Mouse (Mus musculus) adrenal gland, postnatal 10 days (tissue): Measurements from ENCODE around the gene Zfp664. TPM values are rescaled to one million over a fixed set of nuclear protein-coding genes. Genes with fewer than 3 reads are reported as not detected.

Experiments used
- DNase-seq: peaks from one replicate; pipeline ENCODE4 v3.0.0; 2021; ENCODE audit warnings: mixed read lengths
- total RNA-seq, 2 experiments: library from RNA; stranded (reverse); gene quantifications; 2 replicates each; pipeline ENCODE4 v1.2.3; 2021

Zfp664 gene
- total RNA-seq, 2 experiments from 2014 or later = 48.5 to 58.8 TPM

DNA sequence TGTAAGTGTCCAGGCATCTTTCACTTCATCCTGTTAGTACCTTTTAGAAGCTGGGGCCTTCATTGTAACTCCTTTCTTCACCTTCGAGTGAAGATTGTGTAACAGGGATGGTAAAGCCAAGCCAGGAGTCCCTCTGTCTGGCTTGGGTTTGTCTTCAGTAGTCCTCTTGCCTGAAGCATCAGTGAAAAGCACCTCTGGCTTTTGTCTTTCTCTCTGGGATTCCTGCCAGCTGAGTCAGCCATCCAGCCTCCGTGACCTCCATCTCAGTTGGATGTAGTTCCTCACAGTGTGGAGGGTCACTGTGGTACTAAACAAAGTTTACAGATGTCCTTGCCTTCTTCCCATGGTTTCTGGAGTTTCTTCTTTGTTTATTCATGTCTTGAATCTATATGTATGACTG lies 9.5 kb downstream of the Zfp664 start:
- peak; percentile 79 for DNase-seq

DNA sequence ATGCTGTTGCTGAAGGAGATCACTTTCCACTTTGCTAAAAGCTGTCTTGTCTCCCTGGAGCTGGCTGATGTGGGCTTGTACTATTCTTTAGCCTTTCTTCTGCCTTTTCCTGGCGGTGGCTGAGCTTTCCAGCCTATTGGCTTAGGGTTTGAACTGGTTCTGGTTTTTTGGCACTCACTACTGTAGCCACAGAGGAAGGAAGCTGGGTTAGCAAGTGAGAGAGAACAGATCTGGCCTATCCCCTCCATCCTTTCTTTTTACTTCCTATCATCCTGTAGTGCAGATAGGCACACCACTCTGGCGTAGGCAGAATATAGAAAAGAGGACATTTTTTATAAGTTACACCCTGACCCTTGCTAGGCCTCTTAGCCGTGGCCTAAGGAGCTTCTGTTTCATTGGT lies 10.6 kb downstream of the Zfp664 start:
- no peak for DNase-seq

DNA sequence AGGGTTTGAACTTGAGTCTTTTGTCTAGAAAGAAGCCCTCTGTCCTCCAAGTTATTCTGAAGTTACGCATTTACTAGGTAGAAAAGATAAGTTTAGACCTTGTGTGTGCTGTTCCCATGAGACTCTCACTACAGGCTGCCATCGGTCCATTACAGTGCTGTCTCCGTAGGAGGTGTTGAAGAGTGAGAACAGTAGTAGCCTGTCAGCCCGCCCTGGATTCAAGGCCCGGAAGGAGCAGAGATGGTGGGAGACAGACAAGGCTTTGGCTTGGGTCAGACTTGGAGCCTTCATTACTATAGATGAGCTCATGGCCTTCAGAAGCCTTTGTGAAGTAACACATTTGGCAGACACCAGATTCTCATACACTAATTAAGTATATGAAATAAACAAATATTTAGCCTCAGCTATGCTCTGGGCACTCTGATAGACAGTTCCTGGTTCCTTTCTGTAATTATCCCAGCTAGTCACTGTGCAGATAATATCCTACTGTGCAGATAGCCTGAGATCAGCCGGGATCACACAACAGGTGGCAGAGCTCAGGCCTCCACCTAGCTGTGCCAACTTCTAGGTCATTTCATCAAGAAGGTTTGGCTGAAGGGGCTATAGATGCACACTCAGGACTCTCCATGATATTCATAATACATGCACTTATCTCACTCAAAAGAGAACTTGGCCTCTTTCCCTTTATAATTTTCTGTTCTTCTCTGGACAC lies 11.6 kb downstream of the Zfp664 start:
- DNase-seq = no peak

DNA sequence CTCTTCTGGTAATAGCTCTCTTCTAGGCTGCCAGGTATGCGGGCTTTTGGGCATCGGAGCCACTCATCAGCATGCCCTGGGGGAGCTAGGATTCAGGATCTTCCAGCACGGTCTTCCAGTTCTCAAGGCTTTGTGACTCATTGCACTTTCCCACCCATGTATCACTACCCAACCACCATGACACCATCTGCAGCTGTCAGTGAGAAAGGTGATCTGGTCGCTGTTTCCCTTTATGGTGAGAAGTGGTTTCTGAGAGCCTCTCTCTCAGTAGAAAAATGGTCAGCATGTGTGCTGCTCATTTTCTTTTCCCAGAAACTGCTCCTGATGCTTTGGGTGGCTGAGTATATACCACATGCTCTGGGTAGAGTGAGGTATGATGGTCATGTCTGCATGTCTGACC lies 16.8 kb downstream of the Zfp664 start:
- no peak for DNase-seq

DNA sequence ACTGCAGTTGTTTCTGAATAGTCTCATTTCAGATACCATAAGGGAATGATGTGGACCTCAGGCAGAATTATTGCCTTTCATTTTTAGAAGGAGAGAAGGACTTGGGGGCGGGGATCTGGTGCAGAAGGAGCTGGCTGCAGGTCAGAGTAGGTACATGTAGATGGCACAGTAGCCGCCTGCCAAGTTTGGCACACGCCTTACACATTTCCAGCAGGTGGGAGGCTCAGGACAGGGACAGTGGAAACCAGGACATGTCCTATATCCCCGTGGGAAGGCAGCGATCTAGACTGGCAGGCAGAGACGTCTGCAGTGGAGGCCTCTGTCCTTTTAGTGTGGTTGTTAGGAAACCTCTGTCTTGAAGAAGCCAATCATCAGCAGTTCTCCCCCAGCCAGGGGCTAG lies 17.3 kb downstream of the Zfp664 start:
- no peak for DNase-seq

DNA sequence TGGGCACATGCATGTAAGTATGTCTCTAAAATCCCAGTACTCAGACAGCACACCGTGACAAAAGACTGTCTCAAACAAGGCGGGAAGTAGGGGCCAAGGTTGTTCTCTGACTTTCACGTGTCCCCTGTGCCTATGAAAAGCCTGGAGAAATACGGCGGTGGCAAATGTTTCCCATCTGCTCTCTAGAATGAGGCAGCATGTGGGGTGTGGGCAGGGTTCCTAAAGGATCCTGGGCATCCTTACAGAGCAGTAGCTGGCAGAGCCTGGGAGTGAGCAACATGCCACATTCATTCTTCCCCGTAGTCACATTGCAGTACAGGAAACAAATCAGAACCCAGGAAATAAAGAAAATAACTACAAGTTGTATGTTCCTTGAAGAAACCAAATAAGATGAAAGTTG lies 21.4 kb downstream of the Zfp664 start:
- no peak for DNase-seq

DNA sequence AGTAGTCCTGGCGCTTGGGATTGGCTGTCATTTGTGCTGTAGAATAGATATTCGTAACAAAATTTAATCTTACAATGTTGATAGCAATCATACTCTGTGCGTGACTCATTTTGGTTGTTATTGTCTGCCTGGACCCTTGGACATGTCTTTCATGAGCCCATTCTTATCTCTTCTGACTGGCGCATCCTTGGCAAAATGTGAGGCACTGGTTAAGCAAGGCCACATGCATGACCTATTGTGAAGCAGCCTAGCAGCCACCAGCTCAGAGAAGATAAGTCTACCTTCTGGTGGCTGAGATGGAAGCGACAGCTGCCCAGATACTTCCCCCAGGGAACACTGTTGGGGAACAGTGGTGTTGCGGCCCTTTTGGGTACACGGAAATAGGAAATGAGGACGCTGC lies 26.2 kb downstream of the Zfp664 start:
- DNase-seq = peak; percentile 44

DNA sequence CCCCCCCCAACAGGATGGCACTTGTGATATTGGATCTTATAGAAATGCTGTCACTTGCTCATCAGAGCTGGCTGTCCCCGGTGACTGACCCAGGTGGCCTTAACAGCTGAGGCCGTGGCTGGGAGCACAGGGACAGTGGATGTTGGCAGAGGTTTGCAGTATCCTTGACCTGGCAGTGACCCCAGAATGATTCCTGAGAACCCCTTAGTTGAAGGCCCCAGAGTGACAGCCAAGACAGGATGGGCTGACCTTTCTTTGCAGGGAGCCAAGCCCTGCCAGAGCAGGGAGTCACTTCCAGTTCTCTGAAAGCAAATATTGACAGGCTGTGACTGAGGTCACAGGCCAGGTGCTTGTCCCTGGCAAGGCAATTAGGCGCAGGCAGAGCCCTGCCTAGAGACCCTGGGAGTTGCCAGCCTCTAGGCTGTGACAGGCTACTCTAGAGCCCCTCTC lies 29.5 kb downstream of the Zfp664 start:
- peak; percentile 75 for DNase-seq

DNA sequence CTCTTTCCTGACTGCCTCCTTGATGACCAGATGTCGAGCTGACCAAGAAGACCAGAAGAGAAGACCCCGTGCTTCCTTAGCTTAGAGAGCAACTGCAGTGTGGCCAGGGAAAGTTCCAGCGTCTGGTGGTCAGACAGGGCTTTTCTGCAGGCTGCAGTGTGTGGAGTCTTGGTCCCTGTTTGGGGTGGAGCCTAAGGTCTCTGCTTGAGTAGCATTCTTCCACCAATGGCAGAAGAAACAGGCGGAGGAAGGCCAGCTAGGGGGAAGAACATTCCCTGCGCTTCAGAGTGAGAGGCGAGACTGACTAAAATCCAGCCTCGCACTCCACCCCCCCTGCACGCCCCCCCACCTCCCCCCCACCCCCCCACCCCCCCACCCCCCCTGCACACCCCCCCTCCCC lies 33.6 kb downstream of the Zfp664 start:
- DNase-seq = no peak

DNA sequence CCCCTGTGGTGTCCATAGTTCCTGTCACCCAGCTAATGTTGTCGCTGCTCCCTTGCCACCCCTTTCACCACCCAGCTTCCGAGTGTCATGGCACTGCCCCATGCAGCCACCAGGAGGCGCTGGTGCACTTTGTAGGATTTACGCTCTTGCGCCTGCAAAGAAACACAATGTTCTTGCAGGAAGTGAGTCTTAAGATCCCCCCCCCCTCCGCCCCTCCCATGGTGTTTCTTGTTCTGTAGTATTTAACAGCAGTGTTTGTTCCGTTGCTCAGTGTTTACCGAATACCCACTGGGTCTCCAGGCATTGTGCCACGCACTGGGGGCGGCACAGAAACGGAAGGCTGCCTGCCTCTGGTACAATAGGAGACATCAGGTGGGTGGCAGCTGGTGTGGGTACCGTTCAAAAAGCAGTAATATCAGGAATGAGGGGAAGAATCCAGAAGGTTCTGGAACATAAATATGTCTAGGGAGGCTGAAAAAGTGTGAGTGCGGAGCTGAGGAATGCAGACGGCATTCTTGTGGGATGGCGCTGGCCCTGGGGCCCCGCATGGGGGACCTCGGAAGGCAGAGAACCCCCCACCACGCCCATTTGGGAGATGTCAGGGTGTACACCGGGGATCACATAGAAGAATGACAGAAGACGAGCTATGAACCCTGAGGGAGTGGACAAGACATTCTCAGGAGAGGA lies 37.6 kb downstream of the Zfp664 start:
- DNase-seq = peak; percentile 92

DNA sequence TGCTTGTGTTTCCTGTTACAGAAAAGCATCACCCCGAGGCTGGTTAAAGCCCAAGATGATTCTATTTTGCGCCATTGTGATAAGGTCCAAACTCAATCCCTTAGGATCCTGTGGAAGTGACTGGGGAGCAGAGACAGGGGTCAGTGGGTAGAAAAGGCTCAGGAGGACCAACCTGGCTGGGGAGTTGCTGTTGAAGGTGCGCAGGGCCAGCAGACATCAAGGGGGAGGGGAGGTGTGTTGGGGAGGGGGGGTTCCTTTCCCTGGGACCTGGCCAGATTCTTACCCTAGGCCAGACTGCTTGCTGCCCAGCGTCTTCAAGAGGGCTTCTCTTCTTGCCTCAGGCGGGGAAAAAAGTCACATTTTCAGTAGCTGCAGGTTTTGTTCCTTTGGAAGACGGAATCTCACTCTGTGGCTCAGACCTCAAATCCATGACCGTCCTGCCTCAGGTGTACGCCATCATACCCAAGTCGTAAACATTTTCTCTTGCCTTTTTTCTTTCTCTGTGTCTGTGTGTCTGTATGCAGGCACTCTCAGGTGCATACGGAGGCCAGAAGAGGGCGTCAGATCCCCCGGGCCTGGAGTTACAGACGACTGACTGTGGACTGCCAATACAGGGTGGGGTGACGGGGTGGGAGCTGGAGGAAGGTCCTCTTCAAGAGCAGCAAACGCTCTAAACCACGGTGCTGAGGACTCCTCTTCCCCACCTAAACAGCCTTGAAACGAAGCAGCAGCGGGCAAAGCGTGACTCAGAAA lies 38.4 kb downstream of the Zfp664 start:
- DNase-seq = no peak

DNA sequence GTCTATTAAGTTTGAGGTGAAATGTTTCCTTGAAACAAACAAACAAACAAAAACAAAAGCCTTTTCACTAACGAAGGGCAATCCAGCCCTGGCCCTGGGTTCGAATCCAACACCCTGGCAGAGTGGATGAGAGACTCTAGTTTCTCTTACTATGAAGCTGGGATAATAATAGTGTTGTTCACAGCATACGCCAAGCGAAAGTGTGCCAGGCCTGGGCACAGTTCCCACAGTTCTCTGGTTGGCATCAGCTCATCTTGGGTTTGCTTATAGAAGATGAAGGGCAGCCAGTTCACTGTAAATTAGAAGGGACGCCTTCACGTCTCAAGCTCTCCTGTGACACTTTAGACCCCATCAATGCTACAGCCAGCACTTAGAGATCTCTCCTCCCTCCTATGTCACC lies 39.2 kb downstream of the Zfp664 start:
- DNase-seq = peak; percentile 62

DNA sequence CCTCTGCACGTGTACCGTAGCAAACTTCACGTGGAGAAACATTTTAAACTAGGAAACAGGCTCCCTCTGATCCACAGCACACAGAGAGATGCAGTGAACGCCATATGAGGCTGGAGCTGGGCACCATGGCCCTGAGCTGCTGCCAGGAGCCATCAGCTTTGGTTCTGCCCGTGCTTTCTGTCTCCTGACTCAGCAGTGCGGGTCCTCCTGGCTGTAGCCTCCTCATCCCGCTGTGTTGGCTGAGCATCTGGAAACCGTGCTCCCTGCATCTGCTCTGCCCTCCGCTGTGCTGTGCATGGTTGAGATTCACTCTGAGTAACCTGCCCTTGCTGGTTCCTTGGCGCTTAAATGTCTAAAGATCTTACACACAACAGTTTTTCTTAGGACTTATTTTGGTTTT lies 39.7 kb downstream of the Zfp664 start:
- no peak for DNase-seq

DNA sequence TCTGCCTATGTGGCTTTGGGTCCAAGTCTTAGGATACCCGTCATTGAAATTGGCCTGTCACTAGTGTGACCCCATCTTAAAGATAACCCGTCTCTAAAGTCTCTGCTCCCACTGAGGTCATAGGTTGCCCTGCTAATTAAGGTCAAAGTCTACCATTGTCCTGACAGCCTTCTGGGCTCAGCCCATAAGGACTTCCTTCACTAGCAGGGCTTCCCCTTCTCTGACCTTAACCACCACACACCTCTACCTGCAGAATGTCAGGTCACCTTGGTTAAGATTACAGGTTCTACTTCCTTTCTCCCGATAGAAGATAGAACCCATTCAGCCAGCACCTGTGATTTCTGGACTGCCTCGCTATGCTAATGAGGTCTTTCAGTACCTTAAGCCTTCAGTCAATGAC lies 41.4 kb downstream of the Zfp664 start:
- no peak for DNase-seq

DNA sequence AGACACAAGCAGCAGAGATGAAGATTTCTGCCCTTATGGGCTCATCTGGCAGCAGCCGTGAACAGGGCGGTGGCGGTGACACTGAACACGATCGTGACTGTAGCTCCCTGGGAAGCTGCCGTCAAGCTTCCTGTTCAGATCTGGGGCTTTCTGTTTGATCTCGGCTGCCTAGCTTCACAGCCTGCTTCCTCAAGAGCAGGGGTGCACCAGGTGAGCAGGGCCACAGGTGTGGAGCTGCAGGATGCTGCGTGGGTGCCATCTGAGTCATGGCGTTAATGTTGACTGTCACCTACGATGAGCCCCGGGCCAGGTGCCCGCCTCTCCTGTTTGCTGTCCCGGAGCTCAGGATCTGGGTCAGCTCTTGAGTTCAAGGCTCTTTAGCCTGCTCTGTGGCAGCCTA lies 44.4 kb downstream of the Zfp664 start:
- DNase-seq = no peak

DNA sequence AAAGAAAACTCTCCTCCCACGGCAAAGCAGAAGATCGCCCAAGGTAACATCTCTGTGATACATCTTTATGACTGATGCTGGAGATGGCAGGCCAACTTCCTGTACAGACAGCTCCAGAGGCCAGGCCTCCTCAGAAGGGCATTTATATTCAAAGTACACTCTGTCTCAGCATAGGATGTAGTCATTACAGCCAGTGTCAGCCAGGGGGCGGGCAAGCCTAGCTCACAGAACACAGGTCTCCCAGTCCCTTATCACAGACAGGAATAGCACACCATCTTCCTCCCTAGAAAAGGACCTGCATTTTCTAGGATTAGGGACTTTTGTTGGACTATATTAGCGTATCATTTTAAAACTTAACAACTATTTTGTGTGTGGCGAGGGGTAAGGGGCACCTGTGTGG lies 46.4 kb downstream of the Zfp664 start:
- peak; percentile 89 for DNase-seq

DNA sequence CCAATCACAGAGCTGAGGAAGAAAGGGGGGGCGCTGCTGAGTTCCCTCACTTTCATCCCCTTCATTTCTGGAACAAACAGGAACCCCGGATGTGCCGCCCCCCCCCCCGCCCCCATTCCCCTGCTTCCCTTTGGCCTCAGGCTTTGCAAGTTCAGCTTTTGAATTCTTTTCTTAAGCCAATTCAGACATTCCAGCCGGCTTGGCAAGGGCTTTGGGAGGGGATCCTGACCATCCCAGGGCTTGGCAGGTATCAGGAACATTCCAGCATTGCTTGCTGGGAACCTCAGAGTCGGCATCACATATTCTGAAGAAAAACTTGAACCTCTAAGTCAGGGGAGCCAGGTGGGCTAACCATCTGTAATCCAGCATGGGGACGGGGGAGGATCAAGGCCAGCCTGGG lies 49.8 kb downstream of the Zfp664 start:
- DNase-seq = no peak

DNA sequence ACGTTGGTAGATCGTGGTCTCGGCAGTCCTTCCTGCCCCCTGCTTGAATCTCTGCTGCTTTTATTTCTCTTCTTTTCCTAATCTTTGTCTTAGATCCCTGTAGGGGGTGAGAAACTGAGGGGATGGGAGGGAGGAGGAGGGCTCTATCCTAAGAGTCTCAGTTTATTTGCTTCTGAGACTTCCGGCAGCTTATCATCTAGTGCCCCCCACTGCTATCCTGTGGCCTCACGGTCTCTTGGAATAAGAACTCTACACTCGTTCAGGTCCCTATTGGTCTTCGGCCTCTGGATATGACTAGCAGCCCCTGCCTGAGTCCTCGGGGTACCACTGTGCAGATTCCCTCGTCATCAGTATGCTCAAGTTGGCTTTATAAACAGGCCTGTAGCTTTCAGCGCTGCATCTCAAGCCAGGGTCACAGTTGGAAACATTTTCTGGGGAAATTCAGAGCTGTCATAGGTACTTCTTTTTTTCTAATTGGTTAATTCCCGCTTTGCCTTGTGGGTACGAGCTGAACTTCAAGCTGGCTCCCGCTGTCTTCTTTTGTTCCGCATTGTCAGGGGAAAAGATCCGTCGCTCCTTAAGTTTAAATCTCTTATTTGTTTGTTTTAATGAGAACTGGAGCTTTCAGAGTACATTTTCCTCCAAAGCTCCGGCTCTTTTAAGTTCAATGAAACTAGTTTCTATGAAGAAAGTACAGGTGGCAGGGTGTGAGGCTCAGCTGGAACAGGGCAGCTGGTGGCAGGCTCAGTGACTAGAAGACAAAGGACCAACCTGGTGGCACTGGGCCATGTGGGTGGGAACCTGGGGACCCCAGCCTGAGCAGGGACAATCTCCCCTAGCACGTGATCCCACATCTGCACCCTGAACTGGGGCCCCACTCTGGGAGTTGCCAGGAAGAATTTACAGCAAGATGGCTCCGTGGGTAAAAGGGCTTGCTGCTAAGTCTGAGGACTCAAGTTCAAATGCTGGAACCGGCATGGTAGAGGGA lies 50.7 kb downstream of the Zfp664 start:
- no peak for DNase-seq

DNA sequence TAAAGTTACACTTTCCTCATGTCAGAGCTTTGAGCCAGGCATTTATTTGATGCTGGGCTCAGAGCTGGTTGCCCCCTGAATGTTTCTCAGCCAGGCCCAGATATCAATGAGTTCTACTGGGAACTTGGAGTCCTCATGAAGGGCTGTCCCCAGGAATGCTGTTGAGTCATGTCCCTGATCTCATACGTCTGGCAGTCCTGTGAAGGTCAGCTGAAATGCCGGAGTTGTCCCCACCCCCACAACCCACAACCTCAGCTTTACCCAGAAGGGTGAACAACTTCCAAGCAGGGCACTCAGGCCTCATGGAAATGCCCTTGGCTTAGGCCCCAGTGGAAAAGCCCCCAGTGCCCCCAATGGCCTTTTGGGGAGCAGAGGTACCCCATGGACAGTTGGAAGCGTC lies 57.3 kb downstream of the Zfp664 start:
- peak; percentile 61 for DNase-seq

DNA sequence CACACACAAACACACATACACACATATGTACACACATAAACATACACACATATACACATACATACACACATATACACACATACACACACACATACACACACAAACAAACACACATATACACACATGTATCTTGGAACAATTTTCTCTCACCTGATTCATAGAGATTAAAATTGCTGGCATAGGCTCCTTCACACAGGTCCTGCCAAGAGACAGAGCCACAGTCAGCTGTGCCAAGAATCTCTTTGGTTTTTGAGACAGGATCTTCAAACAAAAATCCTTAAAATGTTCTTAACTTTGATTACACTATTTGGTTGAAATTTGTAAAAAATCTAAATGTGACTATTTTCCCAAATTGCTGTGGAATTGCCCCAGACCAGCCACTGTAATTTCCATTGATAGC lies 58.9 kb downstream of the Zfp664 start:
- DNase-seq = no peak

DNA sequence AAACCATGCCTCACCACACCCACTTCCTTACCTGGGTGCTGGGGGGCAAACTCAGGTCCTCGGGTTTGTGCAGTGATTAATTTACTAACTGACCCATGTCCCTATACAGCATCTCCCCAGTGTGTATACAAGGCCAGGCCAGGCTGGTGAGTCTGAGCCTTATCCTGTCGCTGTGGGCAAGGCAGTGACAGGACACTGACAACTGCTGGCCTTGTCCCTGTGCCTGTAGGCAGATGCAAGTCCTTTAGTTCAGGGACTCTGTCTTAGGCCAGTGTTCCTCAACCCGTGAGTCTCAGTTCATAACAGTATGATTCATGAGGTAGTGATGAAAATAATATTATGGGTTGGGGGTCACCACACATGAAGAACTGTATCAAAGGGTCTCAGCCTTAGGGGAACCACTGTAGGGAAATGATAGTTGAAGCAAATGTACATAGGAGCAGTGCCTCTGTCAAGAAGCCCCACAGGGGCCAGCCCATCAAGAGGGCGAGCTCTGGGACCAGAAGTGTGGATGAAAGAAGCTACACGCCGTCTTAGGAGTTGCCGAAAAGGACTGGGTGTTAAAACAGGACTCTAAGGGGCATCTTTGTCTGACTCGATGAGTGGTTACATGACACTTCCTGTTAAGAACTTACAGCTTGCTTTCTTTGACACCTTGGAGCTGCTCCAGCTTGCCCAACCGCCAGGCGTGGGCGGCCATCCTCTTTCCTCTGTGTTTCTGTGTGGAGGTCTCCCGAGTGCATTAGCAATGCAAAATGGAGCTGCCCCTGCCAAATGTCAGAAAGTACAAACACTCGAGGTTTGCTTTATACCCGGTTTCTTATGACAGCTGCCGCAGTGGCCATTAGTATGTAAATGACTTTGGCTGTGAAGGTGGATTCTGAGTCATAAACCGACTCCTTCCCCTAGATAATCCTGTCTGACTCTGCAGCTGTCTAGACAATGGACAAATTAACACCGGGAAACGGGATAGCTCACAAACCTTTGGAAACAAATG lies 60.2 kb downstream of the Zfp664 start:
- DNase-seq = peak; percentile 42
